ENCODE assay signal across 12 mouse cellular contexts in genomic region chr14:121225804-121226203, GRCm38 (mm10).
DNase-seq lines count a peak whose midpoint lies in the region; ATAC-seq and TF ChIP-seq lines count a peak whose summit lies in the region.
"Had no signal": no experiment of that assay in that cellular context is flagged by ENCODE, and none has a peak within 500 bp of the region (broad histone marks: within the 10 kb centered on the region; RNA-seq: fewer than 3 reads in every experiment).

No protein-coding gene starts in this region.

- no peak for ATAC-seq in kidney, embryonic 15.5 days (replicated peaks; ENCODE audit: low FRiP score)
- ATAC-seq in kidney, embryonic 16.5 days (ENCODE audit: low FRiP score, low TSS enrichment) = no peak; the same call in 1 of the 2 replicates
- ATAC-seq in limb, embryonic 14.5 days (ENCODE audit: low FRiP score, low read depth) = peak; percentile 58
- ATAC-seq in forebrain, embryonic 13.5 days = no peak
- ATAC-seq: forebrain, embryonic 16.5 days had no signal

- no peaks in the 10 kb centered on the region for H3K9me3 ChIP-seq in kidney, embryonic 15.5 days (replicated peaks)
- no peaks in the 10 kb centered on the region for H3K9me3 ChIP-seq in kidney, embryonic 16.5 days (ENCODE audit: low read length)
- H3K9me3 ChIP-seq in limb, embryonic 14.5 days (ENCODE audit: control insufficient read depth, low read length) = 0 out of 2 replicates have a peak, but pooled peaks cover 4% of the 10 kb centered on the region
- H3K9me3 ChIP-seq in forebrain, embryonic 13.5 days (replicated peaks) = no peaks in the 10 kb centered on the region
- H3K9me3 ChIP-seq: neural tube, embryonic 12.5 days had no signal

- H3K9ac ChIP-seq in kidney, embryonic 15.5 days = no peak overlapping the region
- no peak overlapping the region for H3K9ac ChIP-seq in kidney, embryonic 16.5 days (replicated peaks; ENCODE audit: low read length)
- H3K9ac ChIP-seq in limb, embryonic 14.5 days (ENCODE audit: low read depth, low read length, severe bottlenecking) = no peak overlapping the region
- H3K9ac ChIP-seq in forebrain, embryonic 13.5 days = no peak overlapping the region
- H3K9ac ChIP-seq: neural tube, embryonic 12.5 days had no signal

- no peak overlapping the region for H3K4me2 ChIP-seq in kidney, embryonic 15.5 days
- H3K4me2 ChIP-seq in kidney, embryonic 16.5 days (replicated peaks; ENCODE audit: low read depth, low read length) = no peak overlapping the region
- no peak overlapping the region for H3K4me2 ChIP-seq in limb, embryonic 14.5 days (replicated peaks; ENCODE audit: low read depth, low read length, severe bottlenecking)
- no peak overlapping the region for H3K4me2 ChIP-seq in forebrain, embryonic 13.5 days
- H3K4me2 ChIP-seq: neural tube, embryonic 12.5 days had no signal

- no peak for TF ChIP-seq POLR2A in limb, embryonic 14.5 days (IDR thresholded peaks at IDR 0.05; ENCODE audit: borderline replicate concordance, extremely low read depth, insufficient read depth, insufficient read length)

- H3K4me3 ChIP-seq in kidney, embryonic 15.5 days (replicated peaks) = no peak overlapping the region
- no peak overlapping the region for H3K4me3 ChIP-seq in kidney, embryonic 16.5 days (ENCODE audit: low read length)
- no peak overlapping the region for H3K4me3 ChIP-seq in limb, embryonic 14.5 days (replicated peaks; ENCODE audit: low read length)
- no peak overlapping the region for H3K4me3 ChIP-seq in forebrain, embryonic 13.5 days
- H3K4me3 ChIP-seq: neural tube, embryonic 12.5 days had no signal

- H3K27me3 ChIP-seq in kidney, embryonic 15.5 days = no peaks in the 10 kb centered on the region
- H3K27me3 ChIP-seq in kidney, embryonic 16.5 days (ENCODE audit: insufficient read depth, low read length) = no peaks in the 10 kb centered on the region
- no peaks in the 10 kb centered on the region for H3K27me3 ChIP-seq in limb, embryonic 14.5 days (ENCODE audit: control insufficient read depth, insufficient read depth, low read length)
- no peaks in the 10 kb centered on the region for H3K27me3 ChIP-seq in forebrain, embryonic 13.5 days
- H3K27me3 ChIP-seq: neural tube, embryonic 12.5 days had no signal

- peaks cover 12% of the 10 kb centered on the region for H3K4me1 ChIP-seq in kidney, embryonic 15.5 days
- H3K4me1 ChIP-seq in kidney, embryonic 16.5 days (ENCODE audit: insufficient read depth, low read length) = peaks cover 15% of the 10 kb centered on the region; the same call in 1 of the 2 replicates
- H3K4me1 ChIP-seq in limb, embryonic 14.5 days (ENCODE audit: control insufficient read depth, insufficient read depth, low read length) = peaks cover 11% of the 10 kb centered on the region
- no peaks in the 10 kb centered on the region for H3K4me1 ChIP-seq in forebrain, embryonic 13.5 days
- H3K4me1 ChIP-seq: neural tube, embryonic 12.5 days had no signal

- H3K36me3 ChIP-seq in kidney, embryonic 15.5 days = peaks cover 58% of the 10 kb centered on the region
- peaks cover 37% of the 10 kb centered on the region for H3K36me3 ChIP-seq in kidney, embryonic 16.5 days (ENCODE audit: insufficient read depth, low read length)
- peaks cover 60% of the 10 kb centered on the region for H3K36me3 ChIP-seq in limb, embryonic 14.5 days (ENCODE audit: control insufficient read depth, insufficient read depth, low read length)
- H3K36me3 ChIP-seq in forebrain, embryonic 13.5 days (ENCODE audit: poor library complexity, severe bottlenecking) = peaks cover 28% of the 10 kb centered on the region

- H3K27ac ChIP-seq in kidney, embryonic 15.5 days = peak overlapping the region; percentile 41; the same call in 1 of the 2 replicates
- no peak overlapping the region for H3K27ac ChIP-seq in kidney, embryonic 16.5 days (ENCODE audit: low read length)
- H3K27ac ChIP-seq in limb, embryonic 14.5 days (replicated peaks; ENCODE audit: low read depth, low read length) = peak overlapping the region; percentile 48; the same call in 1 of the 2 replicates
- no peak overlapping the region for H3K27ac ChIP-seq in forebrain, embryonic 13.5 days
- H3K27ac ChIP-seq: neural tube, embryonic 12.5 days had no signal

- 34% methylated on average over 11 of the region's 11 CpGs for WGBS in kidney, embryonic 15.5 days
- WGBS in kidney, embryonic 16.5 days = 35% methylated on average over 11 of the region's 11 CpGs
- 40% methylated on average over 11 of the region's 11 CpGs for WGBS in limb, embryonic 14.5 days
- WGBS in forebrain, embryonic 13.5 days = 85% methylated on average over 11 of the region's 11 CpGs

- DNase-seq in adrenal gland, postnatal 36 days = peak; percentile 40 to 56
- peak; percentile 33 for DNase-seq in heart, adult 9 months (ENCODE audit: low spot score in 2 of 2)
- peak; percentile 49 for DNase-seq in limb, embryonic 14.5 days (ENCODE audit: low spot score)
- no peak for DNase-seq in urinary bladder, postnatal 36 days (ENCODE audit: low spot score in 2 of 2)
- DNase-seq: kidney, adult 11 months; liver; right cerebral cortex, postnatal 25 days had no signal

Comparison
In these comparisons a context has a peak if more than half of its experiments do, and no peak if none do; other contexts are left out.
1. H3K27ac ChIP-seq: peak in kidney, embryonic 15.5 days (single experiment) and limb, embryonic 14.5 days (single experiment); none in kidney, embryonic 16.5 days (single experiment) and forebrain, embryonic 13.5 days (single experiment).
2. DNase-seq: peak in adrenal gland, postnatal 36 days (2 of 2), heart, adult 9 months (2 of 2) and limb, embryonic 14.5 days (single experiment); none in urinary bladder, postnatal 36 days (0 of 2).